Mouse (Mus musculus) stomach, postnatal 0 days (tissue): Measurements from ENCODE around the gene Sult2b1.

Experiments used
- CTCF ChIP-seq: IDR thresholded peaks from 2 replicates; pipeline ENCODE4 v1.5.1; 2016; ENCODE audit warnings: antibody characterized with exemption, low read depth, mild to moderate bottlenecking, moderate library complexity
- EP300 ChIP-seq: optimal IDR thresholded peaks from 2 replicates; pipeline ENCODE3; 2016; ENCODE audit warnings: antibody characterized with exemption

GRCm38 (mm10) chr7:45832428-45832827 is 48.0 kb upstream of the Sult2b1 start:
- TF ChIP-seq CTCF, result no peak
- no peak for TF ChIP-seq EP300
